Mouse (Mus musculus) left cerebral cortex, postnatal 14 days (tissue): ENCODE measurements at regions not wholly inside any gene's neighbourhood (a gene's known extent, or its start where the extent isn't known, plus 50 kb on each side); places are given as distances from the start of the nearest gene placed in this dataset.

Experiments
- DNase-seq, 2 experiments: peaks; one replicate each; pipeline ENCODE4 v3.0.0; 2021 to 2022; ENCODE audit warnings: low spot score in 2 of 2, mixed read lengths in 1 of 2
- intact Hi-C: fragments of 180-260 bp; cut with DNase I; formaldehyde crosslinking; loops from one replicate; pipeline ENCODE4 v1.15.1; 2025
- microRNA-seq, 2 experiments: library from miRNA; unstranded; fragments of <30 nt; microRNA quantifications; one replicate each; pipeline ENCODE4 v1.2.0; 2022

DNA sequence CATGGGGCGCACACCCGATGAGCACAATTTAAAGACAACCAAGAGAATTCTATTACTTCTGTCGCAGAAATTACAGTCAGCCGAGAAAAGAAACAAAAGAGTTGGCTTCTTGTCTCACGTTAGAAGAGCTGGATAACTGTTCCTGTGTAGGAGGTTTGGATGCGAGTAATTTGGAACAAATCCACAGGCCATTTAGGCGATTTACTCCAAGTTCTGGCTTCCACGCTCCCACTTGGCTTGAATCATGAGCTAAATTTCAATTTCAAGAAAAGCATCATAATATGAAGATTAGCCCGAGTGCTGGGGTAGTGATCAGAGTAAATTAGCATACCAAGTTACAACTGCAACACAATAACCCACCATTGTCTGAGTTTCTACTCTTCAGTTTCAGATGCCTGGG is 202.1 kb upstream of the Atp11b start:
- no peak for DNase-seq

DNA sequence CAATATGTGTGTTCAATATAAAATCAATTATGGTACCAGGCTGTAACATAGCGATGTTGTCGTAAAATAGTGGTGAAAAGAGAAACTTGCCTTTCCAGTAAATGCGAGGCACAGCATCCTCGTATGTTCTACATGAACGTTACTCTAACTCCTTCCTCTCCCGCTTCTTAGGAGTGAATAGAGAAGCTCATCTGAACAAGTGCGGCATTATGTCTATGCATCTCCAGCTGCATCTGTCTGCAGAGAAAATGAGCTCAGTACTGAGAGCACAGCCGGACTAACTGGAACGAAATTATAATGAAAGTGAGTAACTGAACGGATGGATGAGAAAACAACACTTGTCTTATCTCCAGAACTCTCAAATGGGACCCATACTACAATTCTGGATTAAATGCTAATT is 193.5 kb upstream of the Atp11b start:
- intact Hi-C loops, result no loop called here
- peak in 1 of 2 experiments; percentile 40 for DNase-seq

More for the DNA sequence above, 202.1 kb upstream of the Atp11b start:
- intact Hi-C loops, result no loop called here

GRCm38 (mm10) chr3:35574402-35574801 is 179.5 kb upstream of the Atp11b start:
- intact Hi-C loops, result loop anchor here (2.0 to 10.0 kb wide), 4 partner anchors 92 to 1350 kb away; no protein-coding TSS in a partner anchor
- peak; percentile 78 to 83 for DNase-seq

Small RNA genes in the stretch of these regions (microRNA-seq; reads per million reads assigned to microRNA genes)
- 0 reads per million in 2 experiments for gene Gm25442
